ENCODE assay signal across 26 mouse cellular contexts in the genomic region with DNA sequence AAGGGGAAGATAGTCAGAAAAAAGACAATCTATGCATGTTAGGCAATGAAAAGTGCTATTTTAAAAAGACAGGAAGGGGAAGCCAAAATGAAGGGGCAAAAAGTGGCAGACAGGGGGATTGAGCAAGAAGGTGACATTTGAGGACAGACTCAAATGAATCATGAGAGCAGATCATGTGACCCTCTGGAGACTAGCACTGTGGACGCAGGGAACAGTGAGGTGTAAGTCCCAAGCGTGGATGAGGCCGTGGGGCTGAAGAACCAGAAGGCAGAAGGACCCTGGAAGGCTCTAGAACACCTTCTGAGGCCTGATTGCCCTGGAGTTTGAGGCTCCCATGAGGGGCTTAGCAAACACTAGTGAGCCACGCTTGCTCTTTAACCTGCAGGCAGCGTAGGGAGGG. TPM values are rescaled to one million over a fixed set of nuclear protein-coding genes. Genes with fewer than 3 reads are reported as not detected.
DNase-seq lines count a peak whose midpoint lies in the region; ATAC-seq and TF ChIP-seq lines count a peak whose summit lies in the region.
"Had no signal": no experiment of that assay in that cellular context is flagged by ENCODE, and none has a peak within 500 bp of the region (broad histone marks: within the 10 kb centered on the region; RNA-seq: fewer than 3 reads in every experiment).

No protein-coding gene starts in this region.

- H3K9ac ChIP-seq in limb, embryonic 11.5 days (ENCODE audit: low read length) = peak overlapping the region; percentile 0; the same call in 1 of the 2 replicates
- H3K9ac ChIP-seq in hindbrain, embryonic 13.5 days = no peak overlapping the region
- H3K9ac ChIP-seq: embryonic facial prominence, embryonic 12.5 days; forebrain, embryonic 15.5 days; kidney, embryonic 15.5 days had no signal

- TF ChIP-seq CTCF in C2C12 (IDR thresholded peaks at IDR 0.05; ENCODE audit: control insufficient read depth, insufficient read depth, insufficient read length) = no peak

- H3K79me2 ChIP-seq in C2C12 (ENCODE audit: control insufficient read depth, insufficient read depth) (peaks cover 19% of the 10 kb centered on the region), macrophage (ENCODE audit: inconsistent target) (peaks cover 35% of the 10 kb centered on the region)

- no peak overlapping the region for H3K4me3 ChIP-seq in limb, embryonic 11.5 days (ENCODE audit: low read depth, low read length)
- H3K4me3 ChIP-seq in limb, embryonic 10.5 days = no peak overlapping the region
- no peak overlapping the region for H3K4me3 ChIP-seq in C2C12 (ENCODE audit: insufficient read depth, poor library complexity, severe bottlenecking)
- no peak overlapping the region for H3K4me3 ChIP-seq in macrophage (ENCODE audit: inconsistent target)
- no peak overlapping the region for H3K4me3 ChIP-seq in hindbrain, embryonic 13.5 days
- H3K4me3 ChIP-seq: embryonic facial prominence, embryonic 12.5 days; erythroblast, embryonic 14.5 days; forebrain, embryonic 15.5 days; kidney, embryonic 15.5 days had no signal

- WGBS in limb, embryonic 11.5 days = 88% methylated on average over 5 of the region's 5 CpGs
- 77% methylated on average over 5 of the region's 5 CpGs for WGBS in limb, embryonic 10.5 days
- 32% methylated on average over 5 of the region's 5 CpGs for WGBS in macrophage (ENCODE audit: missing documents)
- 90% methylated on average over 5 of the region's 5 CpGs for WGBS in hindbrain, embryonic 13.5 days

- no peaks in the 10 kb centered on the region for H3K36me3 ChIP-seq in limb, embryonic 11.5 days (ENCODE audit: control insufficient read depth, insufficient read depth, low read length)
- H3K36me3 ChIP-seq in limb, embryonic 10.5 days = no peaks in the 10 kb centered on the region
- no peaks in the 10 kb centered on the region for H3K36me3 ChIP-seq in C2C12 (ENCODE audit: control insufficient read depth, insufficient read depth)
- H3K36me3 ChIP-seq in macrophage (ENCODE audit: inconsistent target) = no peaks in the 10 kb centered on the region
- no peaks in the 10 kb centered on the region for H3K36me3 ChIP-seq in hindbrain, embryonic 13.5 days
- H3K36me3 ChIP-seq: embryonic facial prominence, embryonic 12.5 days; forebrain, embryonic 15.5 days; heart, embryonic 13.5 days; kidney, embryonic 15.5 days; lung, embryonic 15.5 days had no signal

- no peak overlapping the region for H3ac ChIP-seq in C2C12 (ENCODE audit: control insufficient read depth, insufficient read length, low read depth)

- H3K9me3 ChIP-seq in limb, embryonic 11.5 days (ENCODE audit: control insufficient read depth, low read length) = no peaks in the 10 kb centered on the region
- no peaks in the 10 kb centered on the region for H3K9me3 ChIP-seq in limb, embryonic 10.5 days (replicated peaks)
- no peaks in the 10 kb centered on the region for H3K9me3 ChIP-seq in hindbrain, embryonic 13.5 days
- H3K9me3 ChIP-seq: embryonic facial prominence, embryonic 12.5 days; forebrain, embryonic 15.5 days; heart, embryonic 13.5 days; kidney, embryonic 15.5 days; lung, embryonic 15.5 days had no signal

- H3K27ac ChIP-seq in limb, embryonic 11.5 days (replicated peaks; ENCODE audit: low read depth, low read length) = no peak overlapping the region
- H3K27ac ChIP-seq in limb, embryonic 10.5 days = no peak overlapping the region
- peak overlapping the region; percentile 100 for H3K27ac ChIP-seq in macrophage
- no peak overlapping the region for H3K27ac ChIP-seq in hindbrain, embryonic 13.5 days
- H3K27ac ChIP-seq: embryonic facial prominence, embryonic 12.5 days; forebrain, embryonic 15.5 days; hindbrain, postnatal 0 days had no signal

- peaks cover 21% of the 10 kb centered on the region for H3K4me1 ChIP-seq in limb, embryonic 11.5 days (ENCODE audit: control insufficient read depth, insufficient read depth, low read length)
- peaks cover 63% of the 10 kb centered on the region for H3K4me1 ChIP-seq in limb, embryonic 10.5 days
- peaks cover 22% of the 10 kb centered on the region for H3K4me1 ChIP-seq in hindbrain, embryonic 13.5 days (replicated peaks)

- peaks cover 15% of the 10 kb centered on the region for H3K79me3 ChIP-seq in C2C12 (ENCODE audit: low read depth)

- H3K27me3 ChIP-seq in limb, embryonic 11.5 days (ENCODE audit: control insufficient read depth, insufficient read depth, low read length) = no peaks in the 10 kb centered on the region
- peaks cover 17% of the 10 kb centered on the region for H3K27me3 ChIP-seq in limb, embryonic 10.5 days (ENCODE audit: low read depth, poor library complexity, severe bottlenecking)
- no peaks in the 10 kb centered on the region for H3K27me3 ChIP-seq in C2C12 (ENCODE audit: control insufficient read depth, insufficient read depth, insufficient read length)
- peaks cover 41% of the 10 kb centered on the region for H3K27me3 ChIP-seq in hindbrain, embryonic 13.5 days
- H3K27me3 ChIP-seq: heart, embryonic 13.5 days; lung, embryonic 15.5 days had no signal

- DNase-seq in limb, embryonic 11.5 days (ENCODE audit: low spot score) = no peak
- DNase-seq in limb, embryonic 10.5 days (ENCODE audit: low spot score) = no peak
- peak; percentile 88 for DNase-seq in 416B (ENCODE audit: low read depth)
- DNase-seq in layer of hippocampus, postnatal 14 days (ENCODE audit: low spot score in 2 of 2) = no peak
- DNase-seq: gastrocnemius, postnatal 25 days; heart, postnatal 36 days; kidney, postnatal 4 days; layer of hippocampus, adult 9-11 months; retina, postnatal 1 day; right cerebral cortex, postnatal 4 days; thymus, postnatal 25 days had no signal

- H3K4me2 ChIP-seq in limb, embryonic 11.5 days (ENCODE audit: low read depth, severe bottlenecking) = no peak overlapping the region
- no peak overlapping the region for H3K4me2 ChIP-seq in hindbrain, embryonic 13.5 days
- H3K4me2 ChIP-seq: embryonic facial prominence, embryonic 12.5 days; forebrain, embryonic 15.5 days had no signal

- ATAC-seq in limb, embryonic 11.5 days (ENCODE audit: insufficient number of reproducible peaks, low FRiP score, low TSS enrichment, low read depth) = no peak
- ATAC-seq in hindbrain, embryonic 13.5 days (ENCODE audit: low FRiP score) = no peak
- ATAC-seq: activated CD4-positive, CD25-positive, alpha-beta regulatory T cell, adult 4 months; CD4-positive, CD25-positive, alpha-beta regulatory T cell, adult 4 months; forebrain, embryonic 15.5 days; hindbrain, postnatal 0 days; intestine, postnatal 0 days had no signal

RNA-seq across cellular contexts. Expression of gene Dgkz, which starts 9.3 kb away (rescaled TPM):
- 36.9 and 37.6 TPM in 2 replicates for polyA plus RNA-seq in limb, embryonic 11.5 days (2014; fragmentation: Nextera tagmentation; extraction: Ambion mirVana)
- 57.3 and 59.9 TPM in 2 replicates for polyA plus RNA-seq in limb, embryonic 10.5 days (2016; fragmentation: Nextera tagmentation; extraction: Ambion mirVana)
- polyA plus RNA-seq in C2C12 (2012; fragmentation: generic; extraction: Trizol) = 47.1 TPM
- total RNA-seq in macrophage (2018; cell fraction: chromatin; rRNA removed) = 100 to 1,000 TPM in 24 of 26 experiments, 10 to 100 TPM in 2; 88.6 to 708 (median 387) TPM
- total RNA-seq in macrophage (2018; cell fraction: cytosol; rRNA removed) = 100 to 1,000 TPM in 1 of 26 experiments, 10 to 100 TPM in 25; 35.0 to 102 (median 78.6) TPM
- 100 to 1,000 TPM in 18 of 26 experiments, 10 to 100 TPM in 8; 45.8 to 338 (median 152) TPM for total RNA-seq in macrophage (2018; cell fraction: nucleus; rRNA removed)
- polyA plus RNA-seq in macrophage (2018) = 81.8 to 163 TPM (median 99.1 TPM) in 3 replicates
- 25.0 and 26.0 TPM in 2 replicates for polyA plus RNA-seq in hindbrain, embryonic 13.5 days (2015; fragmentation: Nextera tagmentation; extraction: Ambion mirVana)
- 100 to 1,000 TPM; 391 to 416 TPM for total RNA-seq in layer of hippocampus, postnatal 14 days (2021)

RNA-seq across cellular contexts. Expression of gene Gm9821, which starts 20.9 kb away (rescaled TPM):
- 0.32 and 0.48 TPM in 2 replicates for polyA plus RNA-seq in limb, embryonic 11.5 days (2014; fragmentation: Nextera tagmentation; extraction: Ambion mirVana)
- 0.33 and 0.56 TPM in 2 replicates for polyA plus RNA-seq in limb, embryonic 10.5 days (2016; fragmentation: Nextera tagmentation; extraction: Ambion mirVana)
- polyA plus RNA-seq in C2C12 (2012; fragmentation: generic; extraction: Trizol) (0.43 TPM), macrophage (2018) (0.09 TPM in 1 of 3 replicates, not detected in the others)
- total RNA-seq in macrophage (2018; cell fraction: chromatin; rRNA removed) = under 1 TPM in 4 of 26 experiments, not detected in 22; 0.40 to 0.81 (median 0.55) TPM
- not detected for total RNA-seq in macrophage (2018; cell fraction: cytosol; rRNA removed)
- under 1 TPM in 3 of 26 experiments, not detected in 23; 0.37 to 0.86 (median 0.42) TPM for total RNA-seq in macrophage (2018; cell fraction: nucleus; rRNA removed)
- 0.13 and 0.25 TPM in 2 replicates for polyA plus RNA-seq in hindbrain, embryonic 13.5 days (2015; fragmentation: Nextera tagmentation; extraction: Ambion mirVana)
- not detected for total RNA-seq in layer of hippocampus, postnatal 14 days (2021)
- total RNA-seq: adrenal gland, postnatal 4 days; gastrocnemius, postnatal 25 days; heart, postnatal 36 days; hindbrain, postnatal 0 days; left cerebral cortex, adult 8-10 months had no signal
- polyA plus RNA-seq: erythroblast, embryonic 14.5 days had no signal

RNA-seq across cellular contexts. Expression of gene Mdk, which starts 34.3 kb away (rescaled TPM):
- 2,345 and 2,452 TPM in 2 replicates for polyA plus RNA-seq in limb, embryonic 11.5 days (2014; fragmentation: Nextera tagmentation; extraction: Ambion mirVana)
- 2,617 and 2,689 TPM in 2 replicates for polyA plus RNA-seq in limb, embryonic 10.5 days (2016; fragmentation: Nextera tagmentation; extraction: Ambion mirVana)
- polyA plus RNA-seq in C2C12 (2012; fragmentation: generic; extraction: Trizol) = 0.33 TPM
- 10 to 100 TPM in 8 of 26 experiments, 1 to 10 TPM in 14, under 1 TPM in 2, not detected in 2; 0.82 to 28.2 (median 8.1) TPM for total RNA-seq in macrophage (2018; cell fraction: chromatin; rRNA removed)
- total RNA-seq in macrophage (2018; cell fraction: cytosol; rRNA removed) = 1 to 10 TPM in 6 of 26 experiments, under 1 TPM in 18, not detected in 2; 0.19 to 1.9 (median 0.79) TPM
- 10 to 100 TPM in 4 of 26 experiments, 1 to 10 TPM in 19, under 1 TPM in 1, not detected in 2; 0.92 to 18.5 (median 7.9) TPM for total RNA-seq in macrophage (2018; cell fraction: nucleus; rRNA removed)
- polyA plus RNA-seq in macrophage (2018) = 0.25 to 2.4 TPM (median 1.6 TPM) in 3 replicates
- 313 and 316 TPM in 2 replicates for polyA plus RNA-seq in hindbrain, embryonic 13.5 days (2015; fragmentation: Nextera tagmentation; extraction: Ambion mirVana)
- 10 to 100 TPM; 39.5 to 40.9 TPM for total RNA-seq in layer of hippocampus, postnatal 14 days (2021)

RNA-seq across cellular contexts. Expression of gene Chrm4, which starts 39.3 kb away (rescaled TPM):
- 0.53 and 0.68 TPM in 2 replicates for polyA plus RNA-seq in limb, embryonic 11.5 days (2014; fragmentation: Nextera tagmentation; extraction: Ambion mirVana)
- polyA plus RNA-seq in limb, embryonic 10.5 days (2016; fragmentation: Nextera tagmentation; extraction: Ambion mirVana) = 0.67 and 0.76 TPM in 2 replicates
- polyA plus RNA-seq in C2C12 (2012; fragmentation: generic; extraction: Trizol) (0.55 TPM), macrophage (2018) (not detected in 3 replicates)
- 1 to 10 TPM in 2 of 26 experiments, under 1 TPM in 2, not detected in 22; 0.62 to 1.2 (median 0.89) TPM for total RNA-seq in macrophage (2018; cell fraction: chromatin; rRNA removed)
- total RNA-seq in macrophage (2018; cell fraction: cytosol; rRNA removed) = under 1 TPM in 3 of 26 experiments, not detected in 23; 0.05 to 0.19 (median 0.13) TPM
- total RNA-seq in macrophage (2018; cell fraction: nucleus; rRNA removed) = 1 to 10 TPM in 1 of 26 experiments, under 1 TPM in 5, not detected in 20; 0.40 to 1.2 (median 0.51) TPM
- 1.0 and 1.1 TPM in 2 replicates for polyA plus RNA-seq in hindbrain, embryonic 13.5 days (2015; fragmentation: Nextera tagmentation; extraction: Ambion mirVana)
- 10 to 100 TPM; 15.1 to 21.2 TPM for total RNA-seq in layer of hippocampus, postnatal 14 days (2021)
- total RNA-seq: gastrocnemius, postnatal 25 days; heart, postnatal 36 days had no signal
- polyA plus RNA-seq: heart, embryonic 13.5 days; lung, embryonic 15.5 days had no signal

RNA-seq across cellular contexts. Expression of gene Creb3l1, which starts 57.9 kb away (rescaled TPM):
- polyA plus RNA-seq in limb, embryonic 11.5 days (2014; fragmentation: Nextera tagmentation; extraction: Ambion mirVana) = 0.85 and 1.3 TPM in 2 replicates
- 0.45 and 1.1 TPM in 2 replicates for polyA plus RNA-seq in limb, embryonic 10.5 days (2016; fragmentation: Nextera tagmentation; extraction: Ambion mirVana)
- polyA plus RNA-seq in C2C12 (2012; fragmentation: generic; extraction: Trizol) = 87.1 TPM
- 10 to 100 TPM in 1 of 26 experiments, 1 to 10 TPM in 2, under 1 TPM in 10, not detected in 13; 0.23 to 13.5 (median 0.44) TPM for total RNA-seq in macrophage (2018; cell fraction: chromatin; rRNA removed)
- total RNA-seq in macrophage (2018; cell fraction: cytosol; rRNA removed) = 1 to 10 TPM; 1.8 to 7.9 (median 4.0) TPM
- total RNA-seq in macrophage (2018; cell fraction: nucleus; rRNA removed) = 1 to 10 TPM in 17 of 26 experiments, under 1 TPM in 9; 0.32 to 4.6 (median 1.4) TPM
- 1.7 to 7.4 TPM (median 6.5 TPM) in 3 replicates for polyA plus RNA-seq in macrophage (2018)
- polyA plus RNA-seq in hindbrain, embryonic 13.5 days (2015; fragmentation: Nextera tagmentation; extraction: Ambion mirVana) = 1.3 and 2.4 TPM in 2 replicates
- 1 to 10 TPM; 5.9 to 8.0 TPM for total RNA-seq in layer of hippocampus, postnatal 14 days (2021)

Comparison
In these comparisons a context has a peak if more than half of its experiments do, and no peak if none do; other contexts are left out.
1. RNA of gene Mdk, which starts 34.3 kb away (polyA plus RNA-seq): 2,617 to 2,689 TPM in limb, embryonic 10.5 days, 2,345 to 2,452 TPM in limb, embryonic 11.5 days and 313 to 316 TPM in hindbrain, embryonic 13.5 days; 0.25 to 2.4 TPM in macrophage and 0.33 TPM in C2C12 (single experiment); every median in the first group is over 10 times any median in the second.